Mouse (Mus musculus): ENCODE results near the gene 1700013G24Rik.

1700013G24Rik gene

GRCm38 (mm10) chr4:137476761-137477237 is 23.7 kb downstream of the 1700013G24Rik start:
- no peak for DNase-seq

- no peak for DNase-seq
Observed at GRCm38 (mm10) chr4:137477611-137478010, 24.5 kb downstream of the 1700013G24Rik start.

- DNase-seq, result peak; percentile 60
Observed at GRCm38 (mm10) chr4:137478306-137478705, 25.2 kb downstream of the 1700013G24Rik start.

GRCm38 (mm10) chr4:137479757-137480156 is 26.7 kb downstream of the 1700013G24Rik start:
- peak; percentile 59 for DNase-seq

- DNase-seq, result peak; percentile 85
Observed at GRCm38 (mm10) chr4:137480191-137480992, 27.3 kb downstream of the 1700013G24Rik start.

- no peak for DNase-seq
Observed at GRCm38 (mm10) chr4:137480993-137481340, 27.9 kb downstream of the 1700013G24Rik start.

GRCm38 (mm10) chr4:137481381-137482030 is 28.4 kb downstream of the 1700013G24Rik start:
- no peak for DNase-seq

GRCm38 (mm10) chr4:137483871-137484270 is 30.8 kb downstream of the 1700013G24Rik start:
- peak; percentile 55 for DNase-seq

- peak; percentile 67 for DNase-seq
Observed at GRCm38 (mm10) chr4:137484586-137484985, 31.5 kb downstream of the 1700013G24Rik start.

- DNase-seq, result no peak
Observed at GRCm38 (mm10) chr4:137485258-137485960, 32.3 kb downstream of the 1700013G24Rik start.

- no peak for DNase-seq
Observed at GRCm38 (mm10) chr4:137486081-137487014, 33.3 kb downstream of the 1700013G24Rik start.

GRCm38 (mm10) chr4:137487286-137488000 is 34.4 kb downstream of the 1700013G24Rik start:
- peak; percentile 80 for DNase-seq

GRCm38 (mm10) chr4:137488038-137488437 is 35.0 kb downstream of the 1700013G24Rik start:
- no peak for DNase-seq

GRCm38 (mm10) chr4:137488571-137489303 is 35.7 kb downstream of the 1700013G24Rik start:
- peak; percentile 67 for DNase-seq

- DNase-seq, result peak; percentile 65
Observed at GRCm38 (mm10) chr4:137489996-137490395, 36.9 kb downstream of the 1700013G24Rik start.

GRCm38 (mm10) chr4:137492563-137492962 is 39.5 kb downstream of the 1700013G24Rik start:
- no peak for DNase-seq

- DNase-seq, result no peak
Observed at GRCm38 (mm10) chr4:137493187-137493586, 40.1 kb downstream of the 1700013G24Rik start.

GRCm38 (mm10) chr4:137494751-137495500 is 41.8 kb downstream of the 1700013G24Rik start:
- no peak for DNase-seq

GRCm38 (mm10) chr4:137495501-137496100 is 42.5 kb downstream of the 1700013G24Rik start:
- no peak for DNase-seq

GRCm38 (mm10) chr4:137497367-137497766 is 44.3 kb downstream of the 1700013G24Rik start:
- peak; percentile 76 for DNase-seq

All from kidney, adult 9 months (tissue).